Mouse (Mus musculus) ZHBTc4 (cell line): ENCODE results near the gene Smg9.

Experiments used
- DNase-seq: peaks from one replicate; pipeline ENCODE4 v3.0.0-alpha.2; 2011; ENCODE audit warnings: low read depth, low spot score

Gene Smg9

DNA sequence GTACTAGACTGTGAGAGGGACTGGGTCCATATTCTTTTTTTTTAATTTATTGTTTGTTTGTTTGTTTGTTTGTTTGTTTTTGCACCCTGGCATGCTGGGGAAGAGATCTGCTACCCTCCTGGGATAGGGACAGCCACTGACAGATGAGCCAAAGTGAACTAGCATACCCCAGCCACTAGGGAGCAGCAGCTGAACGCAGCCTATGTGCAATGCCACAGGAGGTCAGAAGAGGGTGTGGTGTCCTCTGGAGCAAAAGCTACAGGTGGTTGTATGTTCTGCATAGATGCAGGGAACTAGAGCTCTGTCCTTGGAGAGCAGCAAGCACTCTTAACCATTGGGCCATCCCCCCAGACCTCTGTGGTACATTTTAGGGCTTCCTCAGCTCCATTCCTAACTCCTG lies 42.4 kb downstream of the Smg9 start:
- DNase-seq = peak; percentile 92

DNA sequence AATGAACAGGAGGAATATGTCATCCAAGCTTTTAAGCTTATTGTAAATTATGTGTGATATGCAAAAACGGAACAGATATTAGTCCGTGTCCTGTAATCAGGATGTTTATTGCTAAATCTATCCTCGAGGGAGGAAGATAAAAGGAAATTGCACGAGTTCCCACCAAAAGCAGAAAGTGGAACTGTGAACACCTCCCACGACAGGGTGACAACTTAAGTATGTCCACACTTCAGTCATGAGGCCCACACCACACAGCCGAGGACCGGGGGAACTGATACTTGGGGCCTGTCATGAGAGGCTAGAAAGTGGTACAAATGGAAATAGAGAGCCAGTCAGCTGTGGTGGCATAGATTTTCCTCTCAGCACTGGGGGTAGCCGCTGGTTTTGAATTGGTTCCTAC lies 42.9 kb downstream of the Smg9 start:
- DNase-seq = no peak

DNA sequence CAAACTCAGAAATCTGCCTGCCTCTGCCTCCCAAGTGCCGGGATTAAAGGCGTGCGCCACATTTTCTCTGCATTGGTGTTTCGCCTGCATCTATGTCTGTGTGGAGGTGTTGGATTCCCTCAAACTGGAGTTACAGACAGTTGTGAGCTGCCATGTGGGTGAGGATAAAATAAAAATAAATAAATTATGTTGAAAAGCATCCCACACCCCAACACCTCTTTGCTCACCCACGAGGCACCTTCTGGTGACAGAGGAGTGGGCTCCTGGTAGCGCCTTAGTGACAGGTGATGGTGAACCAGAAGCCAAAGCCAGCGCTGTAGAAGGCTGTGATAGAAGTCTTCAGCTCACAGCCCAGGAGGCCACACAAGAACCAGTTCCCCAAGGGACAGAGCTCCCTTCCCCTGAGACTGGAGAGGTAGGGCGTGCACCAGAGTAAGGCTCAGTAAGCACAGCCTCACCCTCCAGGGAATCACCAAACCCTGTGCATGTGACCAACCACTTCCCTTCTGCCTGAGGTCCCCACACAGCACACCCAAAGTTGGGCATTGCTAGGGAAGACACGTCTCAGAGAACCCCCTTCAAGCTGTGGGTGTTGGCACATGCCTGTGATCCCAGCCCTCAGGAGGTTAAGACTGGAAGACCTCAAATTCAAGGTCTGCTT lies 46.0 kb downstream of the Smg9 start:
- no peak for DNase-seq

DNA sequence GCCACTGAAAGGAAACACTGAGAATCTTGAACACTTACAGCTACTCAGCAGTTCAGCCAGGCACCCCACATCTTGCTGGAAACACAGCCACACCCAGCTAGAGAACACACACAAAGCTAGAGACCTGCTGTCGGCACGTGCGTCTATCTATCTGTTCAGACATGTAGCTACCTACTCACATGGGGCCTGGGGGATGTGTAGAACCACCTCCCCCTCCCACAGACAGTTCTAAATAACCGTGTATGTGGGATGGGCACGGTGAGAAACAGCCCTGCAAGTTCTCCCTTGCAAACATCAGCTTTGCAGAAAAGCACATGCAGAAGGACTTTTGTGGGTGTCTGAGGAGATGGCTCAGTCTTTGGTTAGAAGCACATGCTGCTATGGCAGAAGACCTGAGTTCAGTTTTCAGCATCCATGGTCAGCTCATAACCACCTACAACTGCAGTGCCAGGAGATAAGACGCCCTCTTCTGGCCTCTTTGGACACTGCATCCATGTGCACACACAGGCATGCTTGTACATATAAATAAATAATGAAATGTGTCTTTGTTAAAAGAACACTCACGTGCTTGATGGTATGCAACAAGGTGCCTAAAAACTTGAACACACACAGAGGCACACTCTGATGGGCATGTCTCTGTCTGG lies 47.4 kb downstream of the Smg9 start:
- DNase-seq = peak; percentile 49

DNA sequence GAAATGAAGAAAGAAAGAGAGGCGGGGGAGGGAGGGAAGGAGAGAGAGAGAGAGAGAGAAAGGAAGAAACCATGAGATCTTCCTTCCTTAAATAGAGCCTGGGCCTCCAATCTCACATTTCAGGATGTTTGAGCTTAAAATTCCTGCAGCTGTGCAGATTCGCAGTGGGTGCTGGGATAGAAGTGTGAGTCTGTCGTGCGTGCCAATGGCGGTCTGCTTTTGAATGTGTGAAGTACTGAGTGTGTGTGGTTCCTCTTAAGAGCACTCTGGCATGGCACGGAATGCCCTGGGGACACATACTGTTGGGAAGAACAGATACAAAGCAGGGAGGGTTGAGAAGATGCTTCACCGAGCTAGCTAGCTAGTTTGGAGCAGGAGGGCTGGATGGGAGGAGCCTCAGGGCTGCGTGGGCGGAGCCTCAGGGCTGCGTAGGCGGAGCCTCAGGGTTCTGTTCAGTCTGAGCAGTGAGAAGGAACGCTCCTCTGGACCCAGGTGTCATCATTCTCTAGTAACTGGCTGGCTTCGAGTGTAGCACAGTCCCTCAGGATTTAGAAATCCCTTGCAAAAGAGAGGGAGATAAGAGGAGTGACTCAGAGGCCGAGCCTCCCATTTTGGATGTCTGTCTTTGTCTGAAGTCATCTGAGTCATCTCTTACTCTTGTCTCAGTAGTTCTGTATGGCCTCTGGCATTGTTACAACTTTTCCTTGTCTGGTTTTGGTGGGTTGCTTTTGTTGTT lies 49.5 kb downstream of the Smg9 start:
- DNase-seq = peak; percentile 44

DNA sequence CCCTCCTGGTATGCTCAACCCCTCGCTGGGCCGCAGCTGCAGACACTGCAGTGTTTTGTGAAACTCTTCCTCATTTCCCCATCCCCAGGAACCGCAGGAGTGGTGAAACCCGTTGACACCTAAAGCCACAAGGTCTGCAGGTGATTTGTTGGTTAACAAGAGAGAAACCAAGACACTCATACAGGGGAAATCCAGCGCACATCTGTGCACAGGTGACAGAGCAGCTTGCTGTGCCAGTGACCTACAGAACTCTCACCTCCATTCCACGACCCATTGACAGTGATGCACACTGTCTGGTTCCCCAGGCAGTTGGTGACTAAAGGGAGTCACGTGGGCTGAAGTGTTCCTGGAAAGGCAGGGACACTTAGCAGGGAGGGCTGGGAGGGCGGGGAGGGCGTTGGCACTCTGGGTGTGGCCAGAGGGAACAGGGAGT lies 51.2 kb downstream of the Smg9 start:
- peak; percentile 78 for DNase-seq

DNA sequence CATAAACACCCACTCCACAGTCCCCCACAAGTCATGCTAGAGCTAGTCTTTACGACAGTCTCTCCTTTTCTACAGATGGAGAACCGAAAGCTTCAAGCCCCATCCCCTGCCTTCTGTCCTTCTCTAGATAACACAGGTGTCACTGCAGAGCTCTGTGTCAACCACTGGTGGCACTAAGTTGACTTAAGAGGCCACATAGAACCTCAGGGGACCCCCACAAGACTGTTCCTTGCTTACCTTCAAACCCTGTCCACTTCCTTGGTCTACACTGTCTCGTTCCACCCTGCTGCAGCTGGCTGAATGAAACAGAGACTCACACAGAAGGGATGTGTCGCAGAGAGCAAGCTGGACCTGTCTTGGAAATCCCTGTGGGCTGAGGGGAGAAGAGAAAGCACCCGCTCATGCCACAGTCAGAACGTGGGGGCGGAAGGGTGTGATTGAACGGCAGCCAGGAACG lies 52.5 kb downstream of the Smg9 start, which contains the start of gene Irgc1:
Irgc1 (minus strand) TSS at position 443 of the 457 bp plus-strand sequence.
- DNase-seq = no peak

DNA sequence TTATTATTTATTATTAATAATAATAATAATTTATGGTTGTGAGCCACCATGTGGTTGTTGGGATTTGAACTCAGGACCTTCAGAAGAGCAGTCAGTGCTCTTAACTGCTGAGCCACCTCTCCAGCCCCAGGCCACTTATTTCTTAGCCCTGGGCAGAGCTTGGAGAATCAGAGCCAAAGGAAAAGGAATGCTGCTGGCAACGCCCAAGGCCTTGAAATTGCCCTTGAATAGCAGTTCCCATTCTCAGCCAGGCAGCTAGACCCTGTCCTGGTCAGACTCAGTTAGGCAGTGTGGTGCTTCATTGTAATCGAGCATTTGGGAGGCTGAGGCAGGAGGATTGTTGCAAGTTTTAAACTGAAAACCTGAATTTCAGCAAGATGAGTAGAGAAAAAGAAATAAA lies 54.8 kb downstream of the Smg9 start:
- DNase-seq = peak; percentile 89

DNA sequence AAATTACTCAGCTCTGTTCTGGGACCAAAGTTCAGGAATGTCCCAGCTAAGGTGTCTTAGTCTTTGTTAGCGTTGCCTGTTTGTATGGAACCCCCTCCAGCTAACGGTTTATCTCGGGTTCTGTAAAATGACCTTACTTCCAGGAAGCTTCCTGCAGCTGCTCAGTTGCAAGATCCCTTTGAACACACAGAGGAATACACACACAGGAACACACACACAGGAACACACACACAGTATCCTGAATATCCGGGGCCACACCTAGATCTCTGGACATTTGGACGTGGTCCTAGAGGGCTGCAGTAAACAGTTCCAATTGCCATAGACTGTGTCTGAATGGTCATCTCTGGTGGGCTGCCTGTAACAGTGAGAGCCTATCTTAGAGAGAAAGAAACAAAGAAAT lies 56.3 kb downstream of the Smg9 start:
- DNase-seq = no peak

DNA sequence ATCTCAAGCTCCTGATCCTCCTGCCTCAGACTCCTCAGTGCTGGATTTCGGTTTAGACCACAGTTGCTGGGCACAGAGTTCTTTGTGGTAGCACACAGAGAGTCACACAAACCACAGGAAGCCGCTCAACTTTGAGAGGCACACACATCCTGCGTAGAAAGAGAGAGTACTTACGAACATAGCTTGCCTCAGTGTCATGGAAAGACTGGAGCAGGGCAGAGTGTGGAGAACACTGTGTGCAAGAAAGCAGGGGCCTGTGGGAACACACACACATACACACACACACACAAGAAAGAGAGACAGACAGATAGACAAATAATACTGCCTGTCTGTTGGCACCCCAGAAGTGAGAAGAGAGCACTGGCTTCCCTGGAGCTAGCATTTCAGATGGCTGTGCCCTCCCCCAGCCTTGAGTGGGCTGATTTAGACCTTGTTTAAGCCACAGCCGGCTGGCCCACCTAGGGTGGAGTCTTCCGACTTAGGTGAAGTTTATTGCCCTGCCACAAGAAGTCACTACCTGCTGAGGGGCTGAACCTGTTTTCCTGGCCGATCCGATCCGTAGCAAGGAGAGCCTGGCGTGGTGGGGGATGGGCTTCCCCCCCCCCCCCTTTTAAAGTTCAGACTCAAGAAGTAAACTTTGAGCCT lies 58.4 kb downstream of the Smg9 start:
- DNase-seq = peak; percentile 55

DNA sequence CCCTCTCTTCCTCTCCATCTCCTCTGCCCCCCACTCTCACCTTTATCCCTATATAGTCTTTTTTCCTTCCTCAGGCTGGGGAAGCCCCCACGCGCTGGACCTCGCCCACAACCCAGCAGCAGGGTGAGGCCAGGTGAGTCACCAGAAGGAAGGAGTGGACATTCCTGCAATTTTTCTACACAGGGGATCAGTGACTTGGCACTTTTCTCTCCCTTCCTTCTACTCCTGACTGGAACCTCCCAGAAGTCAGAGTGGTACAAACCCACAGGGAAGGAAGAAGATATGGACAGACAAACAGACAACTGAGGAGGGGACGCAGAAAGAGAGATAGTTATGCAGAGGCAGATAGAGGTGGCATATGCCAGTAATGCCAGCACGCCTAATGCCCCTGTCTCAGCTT lies 60.0 kb downstream of the Smg9 start:
- peak; percentile 60 for DNase-seq

DNA sequence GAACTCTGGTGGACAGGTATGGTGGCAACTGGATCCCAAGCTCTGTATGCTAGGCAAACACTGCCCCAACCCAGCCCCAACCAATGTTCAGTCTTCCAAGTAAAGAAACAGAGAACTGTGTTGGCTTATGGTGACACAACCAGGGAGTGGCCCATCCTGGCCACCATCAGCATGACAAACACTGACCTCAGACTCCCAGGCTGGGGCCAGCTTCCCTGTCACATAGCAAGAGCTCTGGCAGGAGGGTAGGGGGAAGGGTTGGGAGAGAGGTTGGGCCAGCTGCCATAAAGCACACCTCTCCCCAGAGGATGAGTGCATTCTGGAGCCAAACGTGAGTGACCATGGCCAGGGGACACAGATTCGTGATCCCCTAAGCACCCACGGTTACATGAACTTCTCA lies 60.4 kb downstream of the Smg9 start:
- DNase-seq = peak; percentile 82

DNA sequence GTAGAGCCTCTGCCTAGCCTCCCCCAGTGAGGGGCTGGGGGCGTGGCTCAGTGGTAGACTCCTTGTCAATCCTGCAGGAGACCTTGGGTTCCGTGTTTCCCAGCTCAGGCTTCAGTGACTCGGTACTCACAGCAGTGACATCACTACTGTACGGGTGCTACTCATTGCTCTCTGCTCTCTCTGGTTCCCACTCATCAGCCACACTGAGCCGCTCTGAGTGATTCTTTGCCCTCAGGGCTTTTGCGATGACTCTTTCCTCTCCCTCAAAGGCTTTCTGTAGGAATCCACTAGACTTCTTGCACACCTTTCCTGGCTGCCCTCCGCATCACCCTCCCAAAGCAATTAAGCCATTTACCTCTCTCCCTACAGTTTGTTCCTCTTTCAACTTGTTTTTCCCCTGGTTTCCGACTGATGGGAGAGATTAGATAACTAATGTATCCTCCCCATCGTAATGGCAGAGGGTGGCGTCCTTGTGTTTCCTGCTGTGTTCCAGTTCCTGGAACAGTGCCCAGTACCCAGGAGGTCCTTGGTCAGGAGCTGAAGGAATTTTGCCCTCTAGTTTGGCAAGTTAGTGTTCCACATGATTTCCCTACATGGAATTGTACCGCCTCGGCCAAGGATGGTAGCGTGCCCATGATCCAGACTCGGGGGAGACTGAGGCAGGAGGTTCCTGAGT lies 62.1 kb downstream of the Smg9 start:
- peak; percentile 80 for DNase-seq

DNA sequence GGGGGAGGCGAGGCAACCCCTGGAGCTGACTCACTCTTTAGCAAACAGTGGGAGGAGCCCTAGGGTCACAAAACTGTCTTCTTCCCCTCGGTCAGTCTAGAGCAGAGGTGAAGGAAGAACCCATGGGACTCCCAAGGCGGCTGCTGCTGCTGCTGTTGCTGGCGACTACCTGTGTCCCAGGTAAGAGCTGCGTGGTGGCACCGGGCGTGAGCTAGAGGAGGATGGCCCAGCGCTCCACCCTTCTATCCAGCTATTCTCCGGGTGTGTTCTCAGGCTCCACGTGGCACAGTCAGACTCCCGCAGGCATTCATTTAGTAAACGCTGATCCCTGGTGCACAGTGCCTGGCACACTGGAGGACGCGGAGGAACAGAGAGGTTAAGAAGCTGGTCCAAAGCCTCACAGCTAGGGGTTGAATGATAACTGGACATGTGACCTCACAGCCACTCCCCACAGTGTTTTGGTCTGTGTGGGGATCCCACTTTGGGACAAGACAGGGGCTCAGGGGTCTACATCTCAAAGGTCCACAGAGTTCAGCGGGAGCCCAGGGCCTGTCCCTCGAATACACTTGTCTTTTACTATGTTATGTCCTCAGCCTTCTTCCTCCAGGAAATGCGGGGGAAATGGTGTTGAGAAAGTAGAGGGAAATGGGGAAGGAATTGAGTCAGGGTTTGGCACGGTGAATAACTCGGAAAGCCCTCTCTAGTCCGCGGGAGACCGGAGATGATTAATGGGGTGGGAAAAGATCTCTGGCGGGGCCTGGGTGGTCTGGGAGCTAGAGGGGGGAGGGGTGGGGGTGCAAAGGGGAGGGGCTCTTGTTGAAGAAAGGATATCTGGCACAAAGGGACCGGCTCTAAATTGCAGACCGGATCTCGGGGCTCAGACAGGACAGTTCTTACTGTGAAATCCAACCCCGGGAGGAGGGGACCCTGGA lies 63.2 kb downstream of the Smg9 start, which contains the start of gene Plaur:
Plaur (plus strand) TSS at position 97 of the 932 bp plus-strand sequence.
- DNase-seq = no peak

DNA sequence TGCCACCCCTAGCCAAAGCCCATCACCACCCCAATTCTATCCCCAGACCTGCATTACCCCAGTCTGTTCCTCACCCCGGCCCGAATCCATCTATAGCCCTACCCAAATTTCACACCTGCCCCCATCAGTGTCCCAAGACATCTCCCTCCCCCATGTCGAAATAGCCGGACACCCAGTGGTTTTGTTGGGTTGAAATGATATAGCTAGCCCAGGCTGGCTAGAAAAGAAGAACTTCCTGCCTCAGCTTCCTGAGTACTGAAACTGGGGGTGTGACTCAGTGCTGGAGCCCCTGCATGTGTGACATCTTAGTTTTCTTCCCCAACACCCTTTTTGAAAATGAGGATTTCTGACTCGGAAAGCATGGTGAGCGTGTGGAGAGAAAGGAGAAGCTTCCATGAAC lies 67.4 kb downstream of the Smg9 start:
- DNase-seq = no peak

DNA sequence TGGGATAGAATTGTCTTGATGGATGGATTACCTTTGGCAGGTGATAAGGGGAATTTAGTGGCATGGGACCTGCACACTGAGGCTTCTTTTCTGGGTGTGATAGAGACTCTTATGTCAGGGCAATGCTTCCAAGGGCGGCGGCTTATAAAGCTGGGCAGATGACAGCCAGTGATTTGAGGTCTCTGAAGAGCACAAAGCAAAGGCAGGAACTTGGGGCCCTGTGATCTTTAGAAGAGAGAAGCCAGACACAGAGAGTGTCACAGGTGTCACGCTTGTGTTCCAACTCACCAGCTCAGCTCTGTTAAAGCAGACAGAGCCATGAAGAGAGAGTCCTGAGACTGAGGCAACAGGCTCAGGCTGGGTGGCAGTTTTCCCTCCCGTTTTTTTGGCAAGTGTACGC lies 68.5 kb downstream of the Smg9 start:
- no peak for DNase-seq

DNA sequence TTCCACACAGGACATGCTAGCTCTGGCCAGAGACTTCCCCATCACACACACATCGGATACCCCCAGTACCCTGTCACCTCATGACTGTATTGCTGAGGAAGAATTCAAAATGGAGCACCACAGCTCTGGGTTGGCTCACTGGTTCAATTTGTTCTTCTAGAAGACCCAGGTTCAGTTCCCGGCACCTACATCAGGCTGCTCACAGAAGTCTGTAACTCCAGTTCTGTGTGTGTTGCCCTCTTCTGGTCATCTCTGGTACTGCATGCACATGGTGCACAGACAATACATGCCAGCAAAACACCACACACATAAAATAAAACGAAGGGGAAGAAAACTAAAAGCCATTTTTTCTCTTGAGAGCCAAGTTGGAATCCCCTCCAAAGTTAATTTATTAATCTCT lies 69.7 kb downstream of the Smg9 start:
- peak; percentile 81 for DNase-seq

DNA sequence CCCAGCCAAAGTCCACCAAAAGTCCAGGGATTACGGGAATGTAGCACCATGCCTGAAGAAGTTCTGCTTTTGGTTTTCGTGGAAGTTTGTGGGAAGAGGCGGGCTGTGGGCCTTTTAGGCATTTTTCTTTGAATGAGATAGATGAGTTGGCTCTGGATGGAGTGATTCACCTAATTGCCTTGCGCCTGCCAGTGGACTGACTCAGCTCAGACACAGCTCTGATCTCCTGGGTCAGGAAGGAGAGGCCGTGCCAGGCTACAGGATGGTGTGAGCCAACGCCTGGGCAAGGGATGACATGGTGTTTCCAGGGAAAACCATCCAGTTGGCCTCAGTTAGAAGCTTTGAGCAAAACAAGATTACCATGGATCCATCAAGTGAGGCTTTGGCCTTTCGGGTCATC lies 70.9 kb downstream of the Smg9 start:
- no peak for DNase-seq
